Mouse (Mus musculus): Measurements from ENCODE around the gene Agfg2.

- TF ChIP-seq CTCF (IDR thresholded peaks at IDR 0.05; ENCODE audit: borderline replicate concordance, extremely low read depth, insufficient read depth, insufficient read length) (no peak), POLR2A (IDR thresholded peaks at IDR 0.05; ENCODE audit: borderline replicate concordance, extremely low read depth, insufficient read depth, insufficient read length, poor library complexity, severe bottlenecking) (no peak)
Observed at GRCm38 (mm10) chr5:137642886-137643285, 41.6 kb downstream of the Agfg2 start.
